Mouse (Mus musculus): Measurements from ENCODE around the gene Gm10662.
"Not testable (repeated sequence)": the region's sequence is repeated elsewhere in the genome, so short reads cannot be mapped to it uniquely, and the experiment has no call there.

Gm10662 gene

GRCm38 (mm10) chr7:23144380-23144779, at the start of gene Gm10662:
TSS of gene Gm10662 (minus strand) at chr7:23144480.
- in situ Hi-C loops (cut with MboI, MseI) = not testable (repeated sequence)

DNA sequence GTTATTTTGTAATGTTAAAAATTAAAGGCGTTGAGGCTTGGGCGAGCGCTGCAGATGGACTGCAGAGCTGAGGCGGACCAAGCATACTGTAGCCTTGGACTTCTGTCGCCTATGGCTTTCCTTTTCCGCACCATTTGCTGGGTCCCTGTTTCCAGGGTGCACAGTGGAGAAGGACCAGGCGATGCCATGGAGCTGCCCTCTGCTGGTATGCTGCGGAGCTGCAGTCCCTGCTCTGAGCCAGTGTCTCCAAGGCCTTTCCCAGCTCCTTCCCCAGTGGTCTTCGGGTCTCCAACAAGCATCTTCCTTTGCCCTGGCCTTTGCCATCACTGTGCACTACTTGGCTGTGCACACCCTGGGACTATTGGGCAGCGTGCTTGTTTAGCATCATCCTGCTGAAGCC, 19.2 kb upstream of the Gm10662 start:
- in situ Hi-C loops (cut with MboI, MseI) = not testable (repeated sequence)

All from T-helper 2 cell (primary cell).